Mouse (Mus musculus) spleen, postnatal 10 days (tissue): ENCODE data around the gene Saa4.
"Not testable (repeated sequence)": the region's sequence is repeated elsewhere in the genome, so short reads cannot be mapped to it uniquely, and the experiment has no call there.

Experiments
- DNase-seq, 2 experiments: peaks; one replicate each; pipeline ENCODE4 v3.0.0; 2021 to 2022; ENCODE audit warnings: low spot score in 2 of 2

Gene Saa4

GRCm38 (mm10) chr7:46716897-46717296 is 15.5 kb downstream of the Saa4 start:
- no peak for DNase-seq

GRCm38 (mm10) chr7:46715600-46715999 is 16.8 kb downstream of the Saa4 start, which contains the start of gene Saa3:
Saa3 (minus strand) TSS chr7:46715700.
- no peak for DNase-seq

GRCm38 (mm10) chr7:46714518-46714917 is 17.9 kb downstream of the Saa4 start:
- DNase-seq = peak; percentile 57 to 78

GRCm38 (mm10) chr7:46712250-46712649 is 20.2 kb downstream of the Saa4 start:
- DNase-seq = peak in 1 of 2 experiments; percentile 23

GRCm38 (mm10) chr7:46710390-46710844 is 22.0 kb downstream of the Saa4 start, which contains the start of gene Saal1:
Saal1 (minus strand) TSS chr7:46710680.
- peak; percentile 80 to 93 for DNase-seq

GRCm38 (mm10) chr7:46700521-46701025 is 31.8 kb downstream of the Saa4 start:
- no peak for DNase-seq

- DNase-seq = no peak
Measured at GRCm38 (mm10) chr7:46696754-46697153, 35.6 kb downstream of the Saa4 start.

GRCm38 (mm10) chr7:46686827-46687226 is 45.6 kb downstream of the Saa4 start:
- peak in 1 of 2 experiments; percentile 60 for DNase-seq

- no peak for DNase-seq
Measured at GRCm38 (mm10) chr7:46680732-46681131, 51.7 kb downstream of the Saa4 start.

GRCm38 (mm10) chr7:46679044-46679443 is 53.4 kb downstream of the Saa4 start:
- DNase-seq = not testable (repeated sequence)

- DNase-seq = no peak
Measured at GRCm38 (mm10) chr7:46678417-46678816, 54.0 kb downstream of the Saa4 start.
